Mouse (Mus musculus) hindbrain, embryonic 11.5 days (tissue): ENCODE data around the gene Taok3. TPM values are rescaled to one million over a fixed set of nuclear protein-coding genes. Genes with fewer than 3 reads are reported as not detected.
A peak's percentile ranks its signal among the peaks of the same experiment; 100 is the strongest.

Experiments used
- ATAC-seq: fragments of 200-750 bp; cut with Nextera tagmentation; 2 replicates; pipeline ENCODE4 v1.8.0; 2017; ENCODE audit warnings: mild to moderate bottlenecking, moderate TSS enrichment, moderate library complexity; ENCODE audit not compliant: low FRiP score
- DNase-seq: peaks from one replicate; pipeline ENCODE4 v3.0.0-alpha.2; 2015; ENCODE audit warnings: low spot score
- H3K27ac ChIP-seq: fragments of 300-500 bp; sonication (generic); 2 replicates; pipeline ENCODE4 v1.5.1; 2014; ENCODE audit warnings: mild to moderate bottlenecking, low read depth, low read length
- H3K27me3 ChIP-seq: fragments of 300-500 bp; sonication (generic); 2 replicates; pipeline ENCODE4 v1.6.1; 2014; ENCODE audit warnings: mild to moderate bottlenecking, low read length, moderate library complexity, mixed read lengths; ENCODE audit not compliant: control insufficient read depth, insufficient read depth
- H3K36me3 ChIP-seq: fragments of 300-500 bp; sonication (generic); 2 replicates; pipeline ENCODE4 v1.6.1; 2014; ENCODE audit warnings: mild to moderate bottlenecking, low read length, moderate library complexity, mixed read lengths; ENCODE audit not compliant: control insufficient read depth, insufficient read depth
- H3K4me1 ChIP-seq: fragments of 300-500 bp; sonication (generic); replicated peaks from 2 replicates; pipeline ENCODE4 v1.6.1; 2014; ENCODE audit warnings: low read length, mixed read lengths; ENCODE audit not compliant: control insufficient read depth, insufficient read depth
- H3K4me2 ChIP-seq: fragments of 300-500 bp; sonication (generic); replicated peaks from 2 replicates; pipeline ENCODE4 v1.6.1; 2014; ENCODE audit warnings: mild to moderate bottlenecking, low read depth, low read length
- H3K4me3 ChIP-seq: fragments of 300-500 bp; sonication (generic); 2 replicates; pipeline ENCODE4 v1.5.1; 2014; ENCODE audit warnings: low read depth, low read length
- H3K9ac ChIP-seq: fragments of 300-500 bp; sonication (generic); 2 replicates; pipeline ENCODE4 v1.6.1; 2014; ENCODE audit warnings: low read depth, low read length
- H3K9me3 ChIP-seq: fragments of 300-500 bp; sonication (generic); 2 replicates; pipeline ENCODE4 v1.6.1; 2016; ENCODE audit warnings: low read length; ENCODE audit not compliant: control insufficient read depth
- WGBS: fragments of 180-500 bp; shearing (Covaris S2); extraction: QIAGEN DNeasy Blood & Tissue Kit; methylation state at CpG from one replicate; pipeline ENCODE4 v1.1.7; 2014; 5-methylcytosine and 5-hydroxymethylcytosine counted together
- polyA plus RNA-seq: library from polyadenylated mRNA; unstranded; fragments of >200 nt; fragmentation: Nextera tagmentation; extraction: Ambion mirVana; gene quantifications from 2 replicates; pipeline ENCODE4 v1.2.1, GENCODE M21; 2014

Taok3 gene
- polyA plus RNA-seq, 1 experiment from 2014 or later, result 21.7 TPM

DNA sequence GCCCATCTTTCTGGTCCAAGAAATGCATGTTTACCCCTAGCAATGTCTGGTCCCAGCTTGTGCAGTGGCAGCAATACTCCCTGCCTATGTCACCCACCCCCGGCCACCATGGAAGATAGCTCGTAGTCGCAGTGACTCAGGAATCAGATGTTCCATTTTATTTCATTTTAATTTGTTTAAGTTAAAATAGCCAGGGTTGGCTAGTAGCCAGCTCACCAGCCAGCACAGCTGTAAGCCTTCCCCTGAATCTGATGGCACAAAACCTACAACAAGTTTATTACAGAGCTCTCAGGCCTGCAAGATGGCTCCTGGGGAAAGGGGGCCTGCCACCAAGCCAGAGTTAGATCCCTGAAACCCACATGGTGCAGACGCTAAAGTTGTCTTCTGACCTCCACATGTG, 119.2 kb downstream of the Taok3 start:
- H3K36me3 ChIP-seq, result no peaks in the 10 kb centered on the region
- no peak for DNase-seq
- H3K27ac ChIP-seq, result no peak overlapping the region
- no peak overlapping the region for H3K4me2 ChIP-seq
- WGBS, result 88% methylated on average over 4 of the region's 4 CpGs
- no peaks in the 10 kb centered on the region for H3K9me3 ChIP-seq
- ATAC-seq, result no peak
- H3K9ac ChIP-seq, result no peak overlapping the region
- H3K4me1 ChIP-seq, result 0 out of 2 replicates have a peak, but pooled peaks cover 5% of the 10 kb centered on the region
- no peaks in the 10 kb centered on the region for H3K27me3 ChIP-seq
- no peak overlapping the region for H3K4me3 ChIP-seq

DNA sequence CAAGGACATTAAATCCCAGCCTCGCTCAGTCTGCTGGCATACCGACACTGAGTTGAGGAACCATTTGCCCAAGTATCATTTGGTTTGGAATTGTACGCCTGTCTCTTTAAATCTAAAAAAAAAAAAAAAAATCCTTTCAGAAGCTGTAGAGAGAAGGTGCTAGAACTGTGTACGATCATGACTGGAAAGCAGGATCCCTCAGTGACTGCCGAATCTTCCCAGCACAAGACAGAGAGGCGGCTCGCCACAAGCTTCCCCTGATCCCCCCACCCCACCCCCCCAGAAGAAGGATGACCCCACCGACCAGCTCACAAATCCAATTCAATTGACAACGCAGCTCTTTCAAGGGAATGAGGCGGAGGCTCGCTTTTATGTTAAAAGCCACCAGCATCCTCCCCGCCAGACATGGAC, 120.4 kb downstream of the Taok3 start:
- peak overlapping the region; percentile 70 for H3K9ac ChIP-seq
- DNase-seq, result no peak
- peak overlapping the region; percentile 43 for H3K4me3 ChIP-seq

GRCm38 (mm10) chr5:117240761-117241322, 120.9 kb downstream of the Taok3 start:
- Histone ChIP-seq H3K27me3 (no peaks in the 10 kb centered on the region), H3K4me3 (peak overlapping the region; percentile 43)
- whole genome bisulfite sequencing, result 1% methylated on average over 32 of the region's 32 CpGs

More for the DNA sequence above, 120.4 kb downstream of the Taok3 start:
- ATAC-seq, result peak; percentile 56; the same call in 1 of the 2 replicates
- Histone ChIP-seq H3K27me3 (no peaks in the 10 kb centered on the region), H3K4me2 (peak overlapping the region; percentile 63), H3K36me3 (no peaks in the 10 kb centered on the region), H3K4me1 (0 out of 2 replicates have a peak, but pooled peaks cover 5% of the 10 kb centered on the region), H3K27ac (peak overlapping the region; percentile 84), H3K9me3 (no peaks in the 10 kb centered on the region)
- 6% methylated on average over 12 of the region's 12 CpGs for WGBS

DNA sequence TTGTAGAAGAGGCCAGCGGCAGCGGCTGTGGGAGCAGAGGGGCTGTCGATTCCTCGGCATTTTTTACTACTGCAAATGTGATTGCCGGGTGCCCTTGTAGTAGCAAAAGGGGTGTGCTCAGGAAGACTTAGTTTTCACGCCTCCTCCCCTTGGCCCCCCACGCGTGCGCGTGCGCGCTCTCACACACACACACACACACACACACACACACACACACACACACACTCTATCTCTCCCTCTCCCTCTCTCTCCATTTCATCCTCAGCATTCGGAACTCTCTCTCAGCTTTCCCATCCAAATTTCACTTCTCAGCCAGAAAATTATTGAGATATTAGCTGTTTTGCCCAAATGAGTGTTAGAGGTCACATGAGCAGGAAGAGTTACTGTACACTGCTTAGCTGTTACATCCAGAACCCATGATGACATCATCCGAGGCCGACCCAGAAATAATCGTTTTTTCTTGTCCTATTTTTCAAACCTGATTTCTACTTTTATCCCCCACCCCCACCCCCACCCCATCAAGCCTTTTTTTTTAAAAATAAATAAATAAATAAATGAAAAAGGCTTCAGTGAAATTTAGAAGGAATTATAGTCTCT, 122.1 kb downstream of the Taok3 start:
- H3K9me3 ChIP-seq, result no peaks in the 10 kb centered on the region
- H3K36me3 ChIP-seq, result no peaks in the 10 kb centered on the region
- ATAC-seq (no peak), DNase-seq (peak; percentile 29)
- peak overlapping the region; percentile 32; the same call in 1 of the 2 replicates for H3K27ac ChIP-seq
- no peaks in the 10 kb centered on the region for H3K27me3 ChIP-seq
- no peak overlapping the region for H3K9ac ChIP-seq
- H3K4me2 ChIP-seq, result peak overlapping the region; percentile 63
- peak overlapping the region; percentile 43 for H3K4me3 ChIP-seq
- H3K4me1 ChIP-seq, result 0 out of 2 replicates have a peak, but pooled peaks cover 5% of the 10 kb centered on the region
- 66% methylated on average over 16 of the region's 16 CpGs for WGBS

More at GRCm38 (mm10) chr5:117240761-117241322, 120.9 kb downstream of the Taok3 start:
- H3K4me2 ChIP-seq, result peak overlapping the region; percentile 63
- no peaks in the 10 kb centered on the region for H3K36me3 ChIP-seq
- H3K27ac ChIP-seq, result peak overlapping the region; percentile 84
- H3K4me1 ChIP-seq, result 0 out of 2 replicates have a peak, but pooled peaks cover 5% of the 10 kb centered on the region
- H3K9me3 ChIP-seq, result no peaks in the 10 kb centered on the region
- H3K9ac ChIP-seq, result peak overlapping the region; percentile 70
- peak; percentile 60 for DNase-seq
- ATAC-seq, result peak; percentile 50

- peak overlapping the region; percentile 36 for H3K4me2 ChIP-seq
- H3K9me3 ChIP-seq, result no peaks in the 10 kb centered on the region
- H3K9ac ChIP-seq, result peak overlapping the region; percentile 29; the same call in 1 of the 2 replicates
- H3K4me3 ChIP-seq, result peak overlapping the region; percentile 27
- DNase-seq (peak; percentile 46), ATAC-seq (peak; percentile 44; the same call in 1 of the 2 replicates)
- 21% methylated on average over 22 of the region's 22 CpGs for WGBS
- no peaks in the 10 kb centered on the region for H3K36me3 ChIP-seq
- 0 out of 2 replicates have a peak, but pooled peaks cover 5% of the 10 kb centered on the region for H3K4me1 ChIP-seq
- no peaks in the 10 kb centered on the region for H3K27me3 ChIP-seq
- H3K27ac ChIP-seq, result peak overlapping the region; percentile 32
Observed at GRCm38 (mm10) chr5:117242671-117243478, 122.9 kb downstream of the Taok3 start.

DNA sequence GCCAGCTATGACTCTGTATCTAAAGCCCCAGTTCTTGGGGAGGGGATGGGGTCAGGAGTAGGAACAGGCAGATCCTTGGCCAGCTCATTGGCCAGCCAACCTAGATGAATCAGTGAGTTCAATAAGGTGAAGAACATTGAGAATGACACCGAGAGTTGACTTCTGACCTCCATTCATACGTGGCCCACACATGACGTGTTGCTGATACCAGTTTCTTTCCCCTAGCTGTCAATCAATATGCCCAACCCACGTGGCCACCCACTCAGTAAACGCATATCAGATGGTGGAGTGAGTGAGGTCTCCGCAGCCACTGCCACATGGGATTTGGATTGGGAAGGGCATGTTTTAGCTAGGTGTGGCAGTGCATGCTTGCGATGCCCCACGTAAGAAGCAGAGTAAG, 125.2 kb downstream of the Taok3 start:
- Histone ChIP-seq H3K27me3 (no peaks in the 10 kb centered on the region), H3K36me3 (no peaks in the 10 kb centered on the region), H3K9ac (no peak overlapping the region), H3K4me3 (no peak overlapping the region), H3K4me1 (0 out of 2 replicates have a peak, but pooled peaks cover 2% of the 10 kb centered on the region), H3K4me2 (no peak overlapping the region), H3K9me3 (no peaks in the 10 kb centered on the region), H3K27ac (no peak overlapping the region)
- ATAC-seq (no peak), DNase-seq (no peak)
- WGBS, result 83% methylated on average over 8 of the region's 8 CpGs

DNA sequence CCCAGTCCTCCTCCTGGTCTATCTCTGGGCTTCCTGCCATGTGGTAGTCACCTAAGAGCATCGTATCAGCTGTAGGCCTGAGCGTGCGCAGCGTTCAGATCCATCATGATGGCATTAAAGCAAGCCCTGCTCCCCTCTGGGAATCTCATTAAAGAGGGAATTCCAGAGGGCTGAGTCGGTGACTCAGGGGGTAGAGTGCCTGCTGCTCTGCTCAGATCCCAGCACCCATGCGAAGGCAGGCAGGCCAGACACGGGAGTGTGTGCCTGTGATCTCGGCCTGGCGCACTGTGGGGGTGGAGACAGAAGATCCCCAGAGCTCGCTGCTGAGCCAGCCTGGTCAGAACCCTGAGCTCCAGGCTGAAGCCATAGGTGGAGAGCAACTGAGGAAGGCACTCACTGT, 128.4 kb downstream of the Taok3 start:
- Histone ChIP-seq H3K9me3 (no peaks in the 10 kb centered on the region), H3K4me3 (no peak overlapping the region), H3K4me2 (no peak overlapping the region), H3K9ac (no peak overlapping the region), H3K36me3 (no peaks in the 10 kb centered on the region; the same call in 1 of the 2 replicates), H3K4me1 (no peaks in the 10 kb centered on the region), H3K27ac (no peak overlapping the region), H3K27me3 (no peaks in the 10 kb centered on the region)
- no peak for DNase-seq
- WGBS, result 34% methylated on average over 10 of the region's 10 CpGs
- no peak for ATAC-seq

- H3K4me1 ChIP-seq, result no peaks in the 10 kb centered on the region
- H3K9me3 ChIP-seq, result no peaks in the 10 kb centered on the region
- ATAC-seq (no peak), DNase-seq (no peak)
- no peak overlapping the region for H3K4me3 ChIP-seq
- H3K27me3 ChIP-seq, result no peaks in the 10 kb centered on the region
- no peak overlapping the region for H3K4me2 ChIP-seq
- no peak overlapping the region for H3K27ac ChIP-seq
- WGBS, result 72% methylated on average over 24 of the region's 24 CpGs
- H3K36me3 ChIP-seq, result no peaks in the 10 kb centered on the region; the same call in 1 of the 2 replicates
- H3K9ac ChIP-seq, result no peak overlapping the region
Observed at GRCm38 (mm10) chr5:117250796-117251195, 130.9 kb downstream of the Taok3 start.
